Mouse (Mus musculus): Measurements from ENCODE around the gene Slco3a1. TPM values are rescaled to one million over a fixed set of nuclear protein-coding genes. Genes with fewer than 3 reads are reported as not detected.

Gene Slco3a1
- polyA plus RNA-seq (2014; fragmentation: Illumina TruSeq; extraction: RNeasy Lipid Tissue Mini Kit (QIAGEN cat#74804); ENCODE audit: low read depth, low replicate concordance) = 17.0 TPM

DNA sequence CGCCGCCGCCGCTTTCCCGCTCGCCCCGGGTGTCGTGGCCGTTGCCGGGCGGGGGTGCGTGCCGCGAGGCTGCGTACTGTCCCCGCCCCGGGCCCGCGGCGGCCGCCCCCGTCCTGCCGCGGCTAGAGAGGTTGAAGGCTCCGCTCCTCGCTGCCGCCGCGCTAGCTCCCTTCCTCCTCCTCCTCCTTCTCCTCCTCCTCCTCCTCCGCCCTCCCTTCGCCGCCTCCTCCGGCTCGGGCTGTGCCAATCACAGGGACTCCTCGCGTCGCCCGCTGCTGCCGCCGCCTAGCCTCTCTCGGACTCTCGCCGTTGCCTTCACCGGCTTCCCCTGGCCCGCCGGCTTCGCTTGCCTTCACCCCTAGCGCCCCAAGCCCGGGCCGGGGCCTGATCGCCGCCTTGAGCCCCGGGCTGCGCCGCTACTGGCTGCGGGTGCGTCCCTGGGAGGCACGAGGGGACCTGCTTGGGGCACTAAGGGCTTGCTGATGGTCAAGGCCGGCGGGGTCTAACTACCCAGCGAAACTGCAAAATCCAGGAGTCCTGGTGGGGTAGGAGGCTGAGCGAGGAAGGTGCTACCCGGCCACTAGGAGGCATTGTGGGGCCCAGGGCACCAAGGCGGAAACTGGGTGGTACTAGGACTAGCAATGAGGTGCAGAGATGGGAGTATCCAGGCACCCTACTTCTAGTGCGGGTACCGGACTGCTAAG, at the start of gene Slco3a1:
Gene Slco3a1 (minus strand): TSS at position 173 of the 704 bp plus-strand sequence.

Data from adrenal gland, adult 10 weeks (tissue).